Mouse (Mus musculus): Measurements from ENCODE around the gene Cmtr1. TPM values are rescaled to one million over a fixed set of nuclear protein-coding genes. Genes with fewer than 3 reads are reported as not detected.

Gene Cmtr1
- polyA plus RNA-seq, 1 experiment from 2014 or later, result 144 TPM

- H3K4me3 ChIP-seq (ENCODE audit: low read depth, low read length), result no peak overlapping the region
- H3K27ac ChIP-seq (ENCODE audit: low read depth, low read length), result no peak overlapping the region
- 49% methylated on average over 4 of the region's 4 CpGs for WGBS
- H3K27me3 ChIP-seq (ENCODE audit: control insufficient read depth, insufficient read depth, low read length), result no peaks in the 10 kb centered on the region
- H3K36me3 ChIP-seq (ENCODE audit: control insufficient read depth, insufficient read depth, low read length), result no peaks in the 10 kb centered on the region
- H3K9me3 ChIP-seq (ENCODE audit: control insufficient read depth, low read length), result no peaks in the 10 kb centered on the region
- peaks cover 2% of the 10 kb centered on the region for H3K4me1 ChIP-seq (replicated peaks; ENCODE audit: control insufficient read depth, insufficient read depth, low read length)
- DNase-seq (ENCODE audit: low spot score) (no peak), ATAC-seq (replicated peaks; ENCODE audit: low FRiP score) (no peak)
- no peak overlapping the region for H3K4me2 ChIP-seq (ENCODE audit: low read depth, low read length, severe bottlenecking)
- H3K9ac ChIP-seq (ENCODE audit: low read length), result no peak overlapping the region
These were observed 94.1 kb downstream of the Cmtr1 start for GRCm38 (mm10) chr17:29754510-29754909.

Other genes with a start within 250 kb of the Cmtr1 start
- 21.1 and 22.5 TPM in 2 replicates for gene Pim1, start 169.8 kb upstream of the Cmtr1 start, polyA plus RNA-seq (2014; fragmentation: Nextera tagmentation; extraction: Ambion mirVana)
- gene Gm17657, start 111.0 kb upstream of the Cmtr1 start, polyA plus RNA-seq (2014; fragmentation: Nextera tagmentation; extraction: Ambion mirVana), result not detected in 2 replicates
- 20.9 and 21.9 TPM in 2 replicates for gene Tbc1d22b, start 110.8 kb upstream of the Cmtr1 start, polyA plus RNA-seq (2014; fragmentation: Nextera tagmentation; extraction: Ambion mirVana)
- gene Tmem217, start 108.2 kb upstream of the Cmtr1 start, polyA plus RNA-seq (2014; fragmentation: Nextera tagmentation; extraction: Ambion mirVana), result 0.55 and 0.71 TPM in 2 replicates
- gene Rnf8, start 45.8 kb upstream of the Cmtr1 start, polyA plus RNA-seq (2014; fragmentation: Nextera tagmentation; extraction: Ambion mirVana), result 112 and 124 TPM in 2 replicates
- 3.5 and 5.0 TPM in 2 replicates for gene Gm28043, start 45.7 kb upstream of the Cmtr1 start, polyA plus RNA-seq (2014; fragmentation: Nextera tagmentation; extraction: Ambion mirVana)
- gene Ccdc167, start 56.4 kb downstream of the Cmtr1 start, polyA plus RNA-seq (2014; fragmentation: Nextera tagmentation; extraction: Ambion mirVana), result 13.7 and 17.0 TPM in 2 replicates